Mouse (Mus musculus) R1 (cell line): Measurements from ENCODE around the gene AI464131.
A peak's percentile ranks its signal among the peaks of the same experiment; 100 is the strongest.

Source experiments
- DNase-seq: peaks from one replicate; pipeline ENCODE4 v3.0.0-alpha.2; 2018; ENCODE audit warnings: low read depth, low spot score

Gene AI464131

GRCm38 (mm10) chr4:41502986-41503412 is at the start of gene AI464131:
Gene AI464131, minus strand, starts transcription at chr4:41503076.
- peak; percentile 98 for DNase-seq

DNA sequence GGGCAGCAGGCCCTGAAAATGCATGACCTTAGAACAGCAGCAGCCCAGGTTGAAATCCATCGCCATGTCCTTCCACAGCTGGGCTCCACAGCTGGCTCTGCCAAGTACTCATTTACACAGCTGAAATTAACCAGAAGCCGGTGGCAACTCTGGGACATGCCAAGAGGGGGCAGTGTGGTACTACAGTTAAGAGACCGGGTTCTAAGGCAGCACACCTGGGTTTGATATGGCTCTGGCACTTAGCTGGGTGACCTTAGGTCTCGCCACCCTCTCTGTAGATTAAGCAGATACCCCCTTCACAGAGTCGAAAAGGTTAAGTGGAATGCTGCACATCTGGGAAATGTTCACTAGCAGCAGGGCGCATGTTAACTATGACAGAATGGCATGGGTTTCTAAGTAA is 49.7 kb upstream of the AI464131 start:
- peak; percentile 76 for DNase-seq

GRCm38 (mm10) chr4:41547086-41547485 is 44.2 kb upstream of the AI464131 start:
- DNase-seq, result no peak

GRCm38 (mm10) chr4:41545985-41546384 is 43.1 kb upstream of the AI464131 start:
- DNase-seq, result peak; percentile 53

GRCm38 (mm10) chr4:41542136-41542535 is 39.3 kb upstream of the AI464131 start:
- no peak for DNase-seq

DNA sequence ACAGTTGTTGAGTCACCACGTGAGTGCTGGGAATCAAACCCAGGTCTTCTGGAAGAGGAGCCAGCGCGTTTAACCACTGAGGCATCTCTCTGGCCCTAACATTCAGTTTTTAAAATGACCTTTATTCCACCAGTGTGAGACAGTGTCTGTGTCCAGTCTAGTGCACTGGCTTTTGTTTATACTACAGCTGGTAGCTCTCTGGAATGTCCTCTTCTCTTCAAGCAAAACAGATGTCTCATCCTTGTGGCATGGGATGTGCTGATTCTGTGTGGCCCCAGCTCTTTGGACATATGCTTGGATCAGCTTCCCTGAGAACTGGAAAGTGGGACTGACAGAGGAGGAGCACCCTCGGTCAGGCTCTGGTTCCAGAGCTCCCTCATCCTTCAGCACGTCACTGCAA is 32.0 kb upstream of the AI464131 start:
- no peak for DNase-seq

GRCm38 (mm10) chr4:41532420-41532819 is 29.5 kb upstream of the AI464131 start:
- DNase-seq, result peak; percentile 55

- no peak for DNase-seq
These were observed 25.1 kb upstream of the AI464131 start for GRCm38 (mm10) chr4:41527996-41528395.

GRCm38 (mm10) chr4:41527076-41527475 is 24.2 kb upstream of the AI464131 start:
- no peak for DNase-seq

DNA sequence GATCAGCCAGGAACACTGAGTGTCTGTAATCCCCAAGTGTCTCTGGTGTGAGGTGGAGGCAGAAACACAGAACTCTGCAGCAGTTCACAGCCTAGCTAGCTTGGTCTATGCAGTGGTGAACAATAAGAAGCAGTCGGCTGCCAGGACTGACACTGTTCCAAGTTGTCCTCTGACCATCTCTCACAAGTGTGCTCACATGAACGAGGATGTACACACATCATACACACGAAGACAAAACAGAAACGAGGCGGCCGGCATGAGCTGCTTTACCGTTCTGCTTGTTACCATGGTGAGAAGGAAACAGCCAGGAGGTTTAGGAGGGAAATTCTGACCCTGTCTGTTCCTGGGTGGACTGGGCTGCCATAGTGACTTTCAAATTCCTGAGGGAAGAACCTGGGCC is 23.7 kb upstream of the AI464131 start:
- DNase-seq, result no peak

DNA sequence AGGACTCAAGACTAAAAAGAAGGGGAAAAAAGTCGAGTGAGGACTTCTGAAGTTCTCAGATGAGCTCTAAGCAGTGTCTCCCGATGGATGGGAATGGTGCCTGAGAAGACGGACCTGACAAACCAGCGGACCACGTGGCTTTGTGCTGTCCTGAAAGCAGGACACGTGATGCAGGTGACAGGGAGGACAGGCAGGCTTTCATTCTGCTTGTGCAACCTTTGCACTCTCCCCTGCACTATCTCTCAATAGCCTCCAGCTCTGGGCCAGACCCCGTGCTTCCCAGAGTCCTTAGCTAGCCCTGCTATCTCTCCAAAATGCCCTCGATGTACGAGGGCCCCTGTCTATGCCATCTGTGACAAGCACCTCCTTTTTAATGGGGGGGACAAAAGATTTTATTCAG is 22.0 kb upstream of the AI464131 start:
- no peak for DNase-seq

- no peak for DNase-seq
These were observed 21.0 kb upstream of the AI464131 start for GRCm38 (mm10) chr4:41523839-41524238.

DNA sequence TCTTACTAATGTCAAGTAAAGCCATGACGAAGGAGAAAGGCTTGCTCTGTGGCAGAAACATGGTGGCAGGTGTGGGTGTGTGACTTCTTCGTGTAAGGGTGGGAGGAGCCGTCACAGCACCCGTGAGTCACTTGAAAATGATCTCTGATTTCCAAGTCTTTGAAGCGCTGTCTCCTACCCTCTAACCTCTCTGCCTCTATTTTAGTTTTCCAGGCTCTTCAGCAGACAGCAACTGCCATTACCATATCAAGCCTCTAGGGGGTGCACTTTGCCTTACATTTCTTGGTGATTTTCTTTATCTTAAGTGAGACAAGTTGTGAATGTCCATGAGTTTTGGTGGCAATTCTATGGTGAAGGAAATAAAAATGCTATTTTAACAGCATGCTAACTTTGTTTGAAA is 19.9 kb upstream of the AI464131 start:
- peak; percentile 67 for DNase-seq

- DNase-seq, result no peak
These were observed 19.3 kb upstream of the AI464131 start for GRCm38 (mm10) chr4:41522136-41522535.

GRCm38 (mm10) chr4:41520641-41521040 is 17.8 kb upstream of the AI464131 start:
- DNase-seq, result peak; percentile 63

DNA sequence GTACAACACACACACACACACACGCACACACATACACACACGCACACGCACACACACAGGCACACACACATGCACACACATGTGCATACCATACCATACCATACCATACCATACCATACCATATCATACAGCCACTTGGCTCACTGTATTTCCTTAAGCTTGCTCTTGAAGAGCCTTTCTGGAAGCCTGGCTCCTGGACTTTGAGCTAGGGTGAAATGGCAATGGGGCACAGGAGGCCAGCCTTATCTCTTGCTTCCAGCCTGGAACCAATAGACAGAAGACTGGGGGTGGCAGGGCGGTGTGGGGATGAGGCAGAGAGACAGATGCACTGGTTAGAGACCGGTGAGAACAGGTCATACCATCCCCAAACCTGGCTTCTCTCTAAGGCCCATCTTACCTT is 16.3 kb upstream of the AI464131 start:
- DNase-seq, result no peak

DNA sequence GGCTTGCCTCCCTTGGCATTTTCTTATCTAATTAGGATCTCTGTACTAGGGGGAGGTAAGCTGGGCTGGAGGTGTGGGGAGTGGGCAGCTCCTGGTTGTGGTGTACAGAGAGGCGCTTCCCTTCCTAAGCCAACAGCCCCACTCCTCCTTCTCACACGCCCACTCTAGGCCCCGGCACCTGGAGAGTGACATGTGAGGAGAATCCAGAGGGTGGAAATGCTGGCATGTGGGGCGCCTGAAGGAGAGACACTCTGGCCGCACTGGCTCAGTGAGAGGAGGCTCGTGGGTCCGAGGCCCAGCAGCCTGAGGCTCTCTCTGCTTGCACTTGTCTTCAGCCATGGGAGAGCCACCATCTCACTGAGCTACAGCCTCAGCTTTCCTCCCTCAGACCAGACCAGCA is 15.5 kb upstream of the AI464131 start:
- no peak for DNase-seq

DNA sequence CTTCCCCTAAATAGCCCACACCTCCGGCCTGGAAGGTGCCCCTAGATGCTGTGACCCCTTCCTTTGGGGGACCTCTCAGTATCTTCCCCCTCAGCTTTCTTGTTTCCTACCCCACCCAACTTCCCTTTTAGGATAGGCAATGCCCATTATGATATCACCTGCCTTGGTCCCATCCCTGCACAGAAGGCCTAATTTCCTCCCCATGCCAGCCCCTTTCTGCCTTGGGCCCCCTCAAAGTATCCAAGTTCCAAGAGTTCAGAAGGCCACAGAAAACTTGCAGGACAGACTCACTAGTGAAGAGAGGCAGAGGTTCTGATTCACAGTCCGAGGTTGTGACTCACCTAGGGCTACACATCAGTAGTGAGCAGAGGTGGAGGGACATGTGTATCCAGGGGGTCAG is 14.4 kb upstream of the AI464131 start, which contains the start of gene 1110017D15Rik:
1110017D15Rik (minus strand) TSS at position 101 of the 400 bp plus-strand sequence.
- no peak for DNase-seq

GRCm38 (mm10) chr4:41513714-41514113 is 10.8 kb upstream of the AI464131 start:
- no peak for DNase-seq

DNA sequence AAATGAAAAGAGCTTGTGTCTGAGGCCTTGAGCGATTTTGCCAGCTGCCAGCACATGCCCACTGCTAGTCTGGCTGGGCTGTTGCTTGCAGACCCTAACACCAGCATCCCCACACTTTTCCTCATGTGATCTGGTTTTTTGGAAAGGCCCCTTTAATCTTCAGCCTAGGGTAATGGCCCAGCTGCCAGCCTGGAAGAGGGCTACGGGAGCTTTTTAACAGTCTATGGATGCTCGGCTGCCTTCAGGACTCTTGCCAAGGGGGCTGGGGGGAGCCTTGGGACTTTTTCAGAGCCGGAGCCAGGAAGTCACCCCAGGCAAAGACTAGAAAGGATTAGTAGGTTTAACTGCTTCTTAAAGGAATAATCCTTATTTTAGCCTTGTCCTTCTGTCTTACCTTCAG is 10.4 kb upstream of the AI464131 start:
- DNase-seq, result no peak

- no peak for DNase-seq
These were observed 5.1 kb upstream of the AI464131 start for GRCm38 (mm10) chr4:41507998-41508397.

DNA sequence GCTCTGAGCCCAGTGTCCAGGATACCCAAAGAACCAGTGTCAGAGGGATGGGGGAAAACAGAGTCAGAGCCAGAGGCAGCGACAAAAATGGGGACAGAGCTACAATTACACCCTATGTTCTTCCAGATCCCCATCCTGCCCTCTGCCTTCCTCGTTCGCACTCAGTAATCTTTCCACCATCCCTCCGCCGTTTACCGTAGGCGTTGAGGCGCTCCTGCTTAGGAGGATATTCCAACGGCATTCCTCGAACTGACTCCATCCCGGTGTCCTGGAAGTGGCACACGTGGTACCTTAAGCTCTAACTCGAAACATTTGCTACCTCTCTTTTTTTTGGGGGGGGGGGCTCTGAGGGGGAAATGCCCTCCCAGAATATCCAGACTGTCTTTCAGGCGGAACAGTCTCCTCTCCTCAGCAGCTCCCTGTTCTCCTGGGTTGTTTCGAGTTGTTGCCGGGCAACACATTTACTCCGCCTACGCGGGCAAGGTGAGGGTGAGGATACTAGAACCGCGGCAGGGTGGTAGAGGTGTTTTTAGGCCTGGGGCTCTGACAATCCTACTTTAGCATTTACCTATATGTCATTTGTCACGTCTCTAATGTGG is 4.5 kb upstream of the AI464131 start:
- peak; percentile 72 for DNase-seq

- peak; percentile 87 for DNase-seq
These were observed 4.0 kb upstream of the AI464131 start for GRCm38 (mm10) chr4:41506906-41507305.

GRCm38 (mm10) chr4:41506156-41506555 is 3.3 kb upstream of the AI464131 start:
- DNase-seq, result peak; percentile 89
